Mouse (Mus musculus): ENCODE data around the gene Olfr594.
"Not testable (repeated sequence)": the region's sequence is repeated elsewhere in the genome, so short reads cannot be mapped to it uniquely, and the experiment has no call there.

Olfr594 gene

DNA sequence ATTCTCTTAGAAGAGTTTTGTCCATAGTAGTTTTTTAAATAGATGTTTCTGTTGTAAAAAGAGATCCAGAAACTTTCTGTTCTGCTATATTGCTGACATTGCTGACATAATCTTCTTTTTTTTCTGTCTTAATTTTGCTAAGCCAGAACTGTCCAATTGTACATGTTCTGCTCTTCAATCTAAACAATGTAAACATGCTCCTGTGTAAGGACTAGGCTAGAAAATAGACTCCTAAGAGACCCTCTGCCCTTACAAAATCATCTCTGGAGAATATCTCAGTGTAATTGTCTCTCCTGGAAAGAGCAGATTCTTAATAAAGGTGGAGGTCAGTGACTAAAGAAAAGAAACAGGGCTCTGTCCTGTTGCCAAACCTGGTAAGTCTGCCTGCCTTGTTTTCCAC, at the start of gene Olfr594:
Gene Olfr594, plus strand, starts transcription at position 301 of the 400 bp plus-strand sequence.
- no peak for DNase-seq (ENCODE audit: extremely low read depth, low read depth, low spot score)

DNA sequence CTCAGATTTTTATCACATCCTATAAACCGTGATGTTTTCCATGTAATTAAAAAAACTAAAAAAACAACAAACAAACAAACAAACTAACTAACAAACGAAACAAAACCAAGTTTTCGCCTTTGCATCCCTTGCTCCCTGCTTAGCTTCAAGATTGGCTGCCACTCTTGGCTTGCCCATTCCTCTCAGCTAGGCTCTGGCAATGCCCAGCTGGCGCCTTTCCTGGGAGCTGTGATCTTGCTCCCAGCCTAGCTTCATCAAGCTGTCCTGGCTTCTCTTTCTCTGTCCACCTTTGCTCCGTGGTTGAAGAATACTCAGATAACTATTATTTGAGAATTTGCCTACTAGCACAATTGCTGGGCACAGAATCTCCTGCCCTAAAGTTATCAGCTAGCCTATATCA, 47.1 kb upstream of the Olfr594 start:
- DNase-seq (ENCODE audit: extremely low read depth, low read depth, low spot score), result no peak

- no peak for DNase-seq (ENCODE audit: extremely low read depth, low read depth, low spot score)
Measured at GRCm38 (mm10) chr7:103178240-103178639, 38.6 kb upstream of the Olfr594 start, which contains the start of gene Olfr591. Gene Olfr591, minus strand, starts transcription at chr7:103178340.

- DNase-seq (ENCODE audit: extremely low read depth, low read depth, low spot score), result not testable (repeated sequence)
Measured at GRCm38 (mm10) chr7:103184503-103184902, 32.3 kb upstream of the Olfr594 start, which contains the start of gene Olfr592. Gene Olfr592, plus strand, starts transcription at chr7:103184803.

DNA sequence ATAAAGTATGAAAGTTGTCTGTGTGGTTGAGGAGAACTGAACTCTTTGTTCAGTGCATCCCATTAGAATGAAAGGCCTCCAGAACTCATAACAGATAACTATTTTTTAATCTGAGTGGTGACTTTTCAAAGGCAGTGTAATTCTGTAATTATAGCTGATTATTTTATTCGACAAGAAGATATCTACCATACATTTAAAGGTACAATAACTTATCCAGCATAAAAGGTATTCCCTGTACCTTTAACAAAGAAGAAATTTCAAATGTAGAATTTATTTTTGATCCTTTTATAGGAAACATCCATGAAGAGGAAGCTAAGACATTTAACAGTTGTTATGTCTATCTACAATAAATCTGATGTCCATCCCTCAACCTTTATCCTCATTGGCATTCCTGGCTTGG, 5.2 kb upstream of the Olfr594 start, which contains the start of gene Olfr593:
Gene Olfr593, plus strand, starts transcription at position 301 of the 400 bp plus-strand sequence.
- DNase-seq (ENCODE audit: extremely low read depth, low read depth, low spot score), result no peak

DNA sequence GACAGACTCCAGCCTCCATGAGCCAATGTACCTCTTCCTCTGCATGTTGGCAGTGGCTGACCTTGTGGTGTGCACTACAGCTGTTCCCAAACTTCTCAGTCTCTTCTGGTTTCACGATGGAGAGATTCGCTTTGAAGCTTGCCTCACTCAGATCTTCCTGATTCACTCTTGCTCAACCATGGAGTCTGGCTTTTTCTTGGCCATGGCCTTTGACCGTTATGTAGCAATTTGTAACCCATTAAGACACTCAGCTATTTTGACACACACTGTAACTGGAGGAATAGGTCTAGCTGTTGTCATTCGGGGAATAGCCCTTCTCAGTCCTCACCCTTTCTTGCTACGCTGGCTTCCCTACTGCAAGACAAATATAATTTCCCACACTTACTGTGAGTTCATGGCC, 4.7 kb upstream of the Olfr594 start:
- not testable (repeated sequence) for DNase-seq (ENCODE audit: extremely low read depth, low read depth, low spot score)

DNA sequence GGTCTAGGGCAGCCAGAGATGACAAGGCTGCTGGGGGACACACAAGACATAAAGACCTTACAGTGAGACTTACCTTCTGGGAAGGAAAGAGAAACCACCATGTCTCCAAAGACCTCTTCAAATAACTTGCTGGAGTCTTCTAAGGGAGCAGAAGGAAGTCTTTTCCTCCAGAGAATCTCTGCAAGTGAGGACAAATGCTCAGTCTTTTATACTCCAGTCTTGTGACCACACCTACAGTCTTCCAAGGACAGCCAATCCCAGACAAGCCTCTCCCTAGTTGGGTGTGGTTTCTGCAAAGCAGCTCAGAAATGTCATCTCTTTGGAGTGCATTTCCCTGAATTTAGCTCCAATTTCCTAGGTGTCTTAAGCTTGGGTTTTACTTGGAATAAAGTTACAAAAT, 35.6 kb downstream of the Olfr594 start, which contains the start of gene Usp17ld:
Gene Usp17ld, minus strand, starts transcription at position 101 of the 400 bp plus-strand sequence.
- DNase-seq (ENCODE audit: extremely low read depth, low read depth, low spot score), result not testable (repeated sequence)
